In the genomic region with DNA sequence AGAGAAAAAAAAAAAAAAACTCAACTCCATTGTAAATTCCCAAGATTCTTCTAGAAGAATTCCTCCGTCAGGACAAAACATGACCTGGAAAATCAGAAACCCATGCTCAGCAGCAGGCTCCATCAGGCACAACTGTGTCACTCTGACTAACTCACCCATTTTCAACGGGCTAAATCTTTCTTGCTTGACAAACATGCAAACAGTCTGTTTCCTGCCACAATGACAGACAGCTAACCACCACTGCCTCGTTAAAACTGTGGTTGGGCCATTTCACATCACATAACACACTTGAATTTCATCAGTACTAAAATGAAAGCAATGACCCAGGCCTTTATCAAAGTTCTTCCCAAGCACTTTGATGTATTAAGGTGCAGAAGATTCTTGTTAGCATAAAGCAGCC, we compare ENCODE assay signal across 28 mouse cellular contexts. TPM values are rescaled to one million over a fixed set of nuclear protein-coding genes. Genes with fewer than 3 reads are reported as not detected.
"Had no signal": no experiment of that assay in that cellular context is flagged by ENCODE, and none has a peak within 500 bp of the region (broad histone marks: within the 10 kb centered on the region; RNA-seq: fewer than 3 reads in every experiment).

No protein-coding gene starts in this region.

- H3K27me3 ChIP-seq: heart, embryonic 13.5 days; heart, embryonic 15.5 days; hindbrain, embryonic 12.5 days; intestine, embryonic 15.5 days; limb, embryonic 13.5 days; limb, embryonic 15.5 days; liver, embryonic 12.5 days had no signal

- H3K9me3 ChIP-seq: heart, embryonic 13.5 days; heart, embryonic 15.5 days; hindbrain, embryonic 12.5 days; intestine, embryonic 15.5 days; limb, embryonic 13.5 days; limb, embryonic 15.5 days; liver, embryonic 12.5 days had no signal

- H3K36me3 ChIP-seq: heart, embryonic 13.5 days; heart, embryonic 15.5 days; hindbrain, embryonic 12.5 days; intestine, embryonic 15.5 days; limb, embryonic 13.5 days; limb, embryonic 15.5 days; liver, embryonic 12.5 days had no signal

- H3K9ac ChIP-seq: heart, embryonic 13.5 days; heart, embryonic 15.5 days; hindbrain, embryonic 12.5 days; hindbrain, embryonic 14.5 days; intestine, embryonic 15.5 days; limb, embryonic 13.5 days; limb, embryonic 15.5 days; liver, embryonic 12.5 days; liver, embryonic 14.5 days had no signal

- H3K27ac ChIP-seq: gastrocnemius, adult 2 months; heart, adult 2 months; heart, embryonic 13.5 days; heart, embryonic 15.5 days; hindbrain, embryonic 12.5 days; hindbrain, embryonic 14.5 days; intestine, embryonic 15.5 days; layer of hippocampus, adult 2 months; limb, embryonic 13.5 days; limb, embryonic 15.5 days; liver, embryonic 12.5 days; liver, embryonic 14.5 days had no signal

- ATAC-seq: hindbrain, embryonic 16.5 days; inflammation-experienced regulatory T-cells, adult 6 months; intestine, embryonic 15.5 days; intestine, postnatal 0 days; liver, embryonic 12.5 days had no signal

- H3K4me1 ChIP-seq: heart, embryonic 13.5 days; heart, embryonic 15.5 days; hindbrain, embryonic 12.5 days; intestine, embryonic 15.5 days; limb, embryonic 13.5 days; limb, embryonic 15.5 days; liver, embryonic 12.5 days had no signal

- DNase-seq: gastrocnemius, adult 2 months; gastrocnemius, postnatal 10 days; gastrocnemius, postnatal 25 days; heart, adult 11 months; heart, adult 2 months; heart, postnatal 4 days; kidney, adult 18-20 months; kidney, adult 8-10 months; kidney, postnatal 10 days; kidney, postnatal 25 days; kidney, postnatal 4 days; layer of hippocampus, adult 9-11 months; layer of hippocampus, postnatal 36 days; left cerebral cortex, postnatal 4 days had no signal

- H3K4me2 ChIP-seq: heart, embryonic 11.5 days; heart, embryonic 13.5 days; heart, embryonic 15.5 days; hindbrain, embryonic 12.5 days; hindbrain, embryonic 14.5 days; intestine, embryonic 15.5 days; limb, embryonic 13.5 days; limb, embryonic 15.5 days; liver, embryonic 12.5 days had no signal

- H3K4me3 ChIP-seq: gastrocnemius, adult 2 months; heart, adult 2 months; heart, embryonic 13.5 days; heart, embryonic 15.5 days; hindbrain, embryonic 12.5 days; intestine, embryonic 15.5 days; layer of hippocampus, adult 2 months; limb, embryonic 13.5 days; limb, embryonic 15.5 days; liver, embryonic 12.5 days had no signal

RNA-seq across cellular contexts. Expression of a gene that starts 16.0 kb away (rescaled TPM):
- polyA plus RNA-seq: inflammation-experienced regulatory T-cells, adult 6 months had no signal
